Mouse (Mus musculus): ENCODE data around the gene Sprr1a. TPM values are rescaled to one million over a fixed set of nuclear protein-coding genes. Genes with fewer than 3 reads are reported as not detected.

Gene Sprr1a
- polyA plus RNA-seq, 1 experiment = not detected

DNA sequence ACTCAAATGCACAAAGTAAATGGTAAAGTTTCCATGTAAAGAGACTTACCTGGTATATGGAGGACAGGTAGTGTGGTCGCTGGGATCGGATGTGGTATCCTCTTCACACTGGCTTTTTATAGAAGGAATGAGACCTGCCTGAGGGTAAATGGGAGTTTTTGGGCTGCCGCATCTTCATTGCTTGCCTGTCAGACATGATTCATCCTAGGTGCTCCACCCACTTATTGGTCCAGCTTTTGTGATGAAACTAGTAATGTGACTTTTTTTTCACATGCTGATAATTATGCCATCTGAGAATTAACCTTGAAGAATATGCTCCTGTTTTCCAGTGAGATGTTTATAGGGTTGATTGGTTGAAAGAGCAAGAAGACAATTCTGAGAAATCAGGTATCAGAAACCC lies 47.0 kb downstream of the Sprr1a start, which contains the start of gene Sprr1b:
Sprr1b (minus strand) TSS at position 101 of the 400 bp plus-strand sequence.
- Histone ChIP-seq H3K27ac (replicated peaks; ENCODE audit: low read depth, low read length) (no peak within 1 kb of the TSS), H3K4me3 (ENCODE audit: insufficient read depth, low read depth, low read length) (no peak within 1 kb of the TSS), H3K4me1 (ENCODE audit: control insufficient read depth, insufficient read depth, insufficient read length, low read length) (no peaks in the 10 kb centered on the region)

Other genes starting within 250 kb of the Sprr1a start
- gene Sprr2a3, start 200.5 kb downstream of the Sprr1a start, polyA plus RNA-seq (2012; ENCODE audit: insufficient read depth, insufficient read length, missing spikeins) = not detected in 2 replicates
- gene Sprr2b, start 169.3 kb downstream of the Sprr1a start, polyA plus RNA-seq (2012; ENCODE audit: insufficient read depth, insufficient read length, missing spikeins) = not detected in 2 replicates
- not detected in 2 replicates for gene Sprr2d, start 146.8 kb downstream of the Sprr1a start, polyA plus RNA-seq (2012; ENCODE audit: insufficient read depth, insufficient read length, missing spikeins)
- gene Sprr2e, start 133.8 kb downstream of the Sprr1a start, polyA plus RNA-seq (2012; ENCODE audit: insufficient read depth, insufficient read length, missing spikeins) = not detected in 2 replicates
- gene Sprr2f, start 120.7 kb downstream of the Sprr1a start, polyA plus RNA-seq (2012; ENCODE audit: insufficient read depth, insufficient read length, missing spikeins) = not detected in 2 replicates
- not detected in 2 replicates for gene Sprr2h, start 100.2 kb downstream of the Sprr1a start, polyA plus RNA-seq (2012; ENCODE audit: insufficient read depth, insufficient read length, missing spikeins)
- gene Sprr2i, start 77.9 kb downstream of the Sprr1a start, polyA plus RNA-seq (2012; ENCODE audit: insufficient read depth, insufficient read length, missing spikeins) = not detected in 2 replicates
- not detected in 2 replicates for gene Sprr2j-ps, start 67.8 kb downstream of the Sprr1a start, polyA plus RNA-seq (2012; ENCODE audit: insufficient read depth, insufficient read length, missing spikeins)
- 31.8 and 35.2 TPM in 2 replicates for gene Gm9774, start 56.5 kb downstream of the Sprr1a start, polyA plus RNA-seq (2012; ENCODE audit: insufficient read depth, insufficient read length, missing spikeins)
- not detected in 2 replicates for gene Sprr2k, start 53.3 kb downstream of the Sprr1a start, polyA plus RNA-seq (2012; ENCODE audit: insufficient read depth, insufficient read length, missing spikeins)
- not detected in 2 replicates for gene Sprr1b, start 47.1 kb downstream of the Sprr1a start, polyA plus RNA-seq (2012; ENCODE audit: insufficient read depth, insufficient read length, missing spikeins)
- not detected in 2 replicates for gene Sprr3, start 27.2 kb downstream of the Sprr1a start, polyA plus RNA-seq (2012; ENCODE audit: insufficient read depth, insufficient read length, missing spikeins)
- gene Sprr4, start 14.6 kb upstream of the Sprr1a start, polyA plus RNA-seq (2012; ENCODE audit: insufficient read depth, insufficient read length, missing spikeins) = not detected in 2 replicates
- not detected in 2 replicates for gene 2310046K23Rik, start 48.6 kb upstream of the Sprr1a start, polyA plus RNA-seq (2012; ENCODE audit: insufficient read depth, insufficient read length, missing spikeins)
- gene Ivl, start 87.8 kb upstream of the Sprr1a start, polyA plus RNA-seq (2012; ENCODE audit: insufficient read depth, insufficient read length, missing spikeins) = not detected in 2 replicates
- gene Smcp, start 103.1 kb upstream of the Sprr1a start, polyA plus RNA-seq (2012; ENCODE audit: insufficient read depth, insufficient read length, missing spikeins) = not detected in 2 replicates
- gene 2210017I01Rik, start 121.6 kb upstream of the Sprr1a start, polyA plus RNA-seq (2012; ENCODE audit: insufficient read depth, insufficient read length, missing spikeins) = not detected in 2 replicates
- gene Lce6a, start 135.8 kb upstream of the Sprr1a start, polyA plus RNA-seq (2012; ENCODE audit: insufficient read depth, insufficient read length, missing spikeins) = not detected in 2 replicates
- gene Lce1a1, start 162.4 kb upstream of the Sprr1a start, polyA plus RNA-seq (2012; ENCODE audit: insufficient read depth, insufficient read length, missing spikeins) = not detected in 2 replicates
- gene Lce1b, start 171.0 kb upstream of the Sprr1a start, polyA plus RNA-seq (2012; ENCODE audit: insufficient read depth, insufficient read length, missing spikeins) = not detected in 2 replicates
- not detected in 2 replicates for gene Lce1a2, start 184.4 kb upstream of the Sprr1a start, polyA plus RNA-seq (2012; ENCODE audit: insufficient read depth, insufficient read length, missing spikeins)
- not detected in 2 replicates for gene Lce1c, start 193.4 kb upstream of the Sprr1a start, polyA plus RNA-seq (2012; ENCODE audit: insufficient read depth, insufficient read length, missing spikeins)
- gene Lce1d, start 201.3 kb upstream of the Sprr1a start, polyA plus RNA-seq (2012; ENCODE audit: insufficient read depth, insufficient read length, missing spikeins) = not detected in 2 replicates
- not detected in 2 replicates for gene Lce1e, start 223.2 kb upstream of the Sprr1a start, polyA plus RNA-seq (2012; ENCODE audit: insufficient read depth, insufficient read length, missing spikeins)
- not detected in 2 replicates for gene Lce1f, start 234.5 kb upstream of the Sprr1a start, polyA plus RNA-seq (2012; ENCODE audit: insufficient read depth, insufficient read length, missing spikeins)